Mouse (Mus musculus): ENCODE data around the gene Scand1. TPM values are rescaled to one million over a fixed set of nuclear protein-coding genes. Genes with fewer than 3 reads are reported as not detected.
A peak's percentile ranks its signal among the peaks of the same experiment; 100 is the strongest.

The Scand1 gene
- polyA plus RNA-seq (2012; rRNA removed) = 326 and 425 TPM in 2 replicates

GRCm38 (mm10) chr2:156312297-156312897 lies at the start of gene Scand1, which contains the start of gene Cnbd2:
Scand1 (minus strand) TSS chr2:156312704.
Cnbd2 (plus strand) TSS chr2:156312299.
- Histone ChIP-seq H3K27me3 (ENCODE audit: control insufficient read depth, insufficient read depth, low read length) (no peaks in the 10 kb centered on the region), H3K4me1 (replicated peaks; ENCODE audit: control insufficient read depth, insufficient read depth, low read length) (no peaks in the 10 kb centered on the region; the same call in 1 of the 2 replicates), H3K4me3 (ENCODE audit: control insufficient read depth, insufficient read depth, low read length) (peak within 1 kb of the TSS; percentile 90), H3K36me3 (ENCODE audit: control insufficient read depth, insufficient read depth, low read length) (no peaks in the 10 kb centered on the region), H3K27ac (ENCODE audit: control insufficient read depth, insufficient read depth, low read length) (peak within 1 kb of the TSS; percentile 53)
- under 1% methylated on average over 49 of the region's 49 CpGs for WGBS
- peak; percentile 82 for DNase-seq
- no peak for TF ChIP-seq CTCF (IDR thresholded peaks at IDR 0.05; ENCODE audit: borderline replicate concordance, control insufficient read depth, extremely low read depth, insufficient read depth, low read length, poor library complexity)
- TF ChIP-seq POLR2A (IDR thresholded peaks at IDR 0.05; ENCODE audit: control insufficient read depth, extremely low read depth, insufficient read depth, low read length, poor library complexity) = peak; percentile 90; the same call in 1 of the 2 replicates

GRCm38 (mm10) chr2:156356031-156356430 lies 43.5 kb upstream of the Scand1 start:
- Histone ChIP-seq H3K4me1 (replicated peaks; ENCODE audit: control insufficient read depth, insufficient read depth, low read length) (no peaks in the 10 kb centered on the region), H3K36me3 (ENCODE audit: control insufficient read depth, insufficient read depth, low read length) (no peaks in the 10 kb centered on the region), H3K27ac (ENCODE audit: control insufficient read depth, insufficient read depth, low read length) (no peak overlapping the region), H3K27me3 (ENCODE audit: control insufficient read depth, insufficient read depth, low read length) (no peaks in the 10 kb centered on the region), H3K4me3 (ENCODE audit: control insufficient read depth, insufficient read depth, low read length) (no peak overlapping the region)
- DNase-seq = no peak
- 89% methylated on average over 7 of the region's 7 CpGs for WGBS
- TF ChIP-seq POLR2A (IDR thresholded peaks at IDR 0.05; ENCODE audit: control insufficient read depth, extremely low read depth, insufficient read depth, low read length, poor library complexity) (no peak), CTCF (IDR thresholded peaks at IDR 0.05; ENCODE audit: borderline replicate concordance, control insufficient read depth, extremely low read depth, insufficient read depth, low read length, poor library complexity) (no peak)

- H3K36me3 ChIP-seq (ENCODE audit: control insufficient read depth, insufficient read depth, low read length) = no peaks in the 10 kb centered on the region
- WGBS = 87% methylated on average over 7 of the region's 7 CpGs
- H3K27ac ChIP-seq (ENCODE audit: control insufficient read depth, insufficient read depth, low read length) = no peak overlapping the region
- TF ChIP-seq CTCF (IDR thresholded peaks at IDR 0.05; ENCODE audit: borderline replicate concordance, control insufficient read depth, extremely low read depth, insufficient read depth, low read length, poor library complexity) (no peak), POLR2A (IDR thresholded peaks at IDR 0.05; ENCODE audit: control insufficient read depth, extremely low read depth, insufficient read depth, low read length, poor library complexity) (no peak)
- H3K4me3 ChIP-seq (ENCODE audit: control insufficient read depth, insufficient read depth, low read length) = no peak overlapping the region
- H3K27me3 ChIP-seq (ENCODE audit: control insufficient read depth, insufficient read depth, low read length) = no peaks in the 10 kb centered on the region
- no peaks in the 10 kb centered on the region for H3K4me1 ChIP-seq (replicated peaks; ENCODE audit: control insufficient read depth, insufficient read depth, low read length)
- no peak for DNase-seq
These were observed 40.8 kb upstream of the Scand1 start for GRCm38 (mm10) chr2:156353265-156353692.

- H3K36me3 ChIP-seq (ENCODE audit: control insufficient read depth, insufficient read depth, low read length) = no peaks in the 10 kb centered on the region
- DNase-seq = no peak
These were observed 40.1 kb upstream of the Scand1 start for GRCm38 (mm10) chr2:156352413-156353165.

GRCm38 (mm10) chr2:156351243-156351642 lies 38.7 kb upstream of the Scand1 start:
- H3K4me3 ChIP-seq (ENCODE audit: control insufficient read depth, insufficient read depth, low read length) = no peak overlapping the region
- WGBS = 92% methylated on average over 7 of the region's 7 CpGs
- no peaks in the 10 kb centered on the region for H3K36me3 ChIP-seq (ENCODE audit: control insufficient read depth, insufficient read depth, low read length)
- H3K27ac ChIP-seq (ENCODE audit: control insufficient read depth, insufficient read depth, low read length) = no peak overlapping the region
- no peak for DNase-seq
- no peaks in the 10 kb centered on the region for H3K27me3 ChIP-seq (ENCODE audit: control insufficient read depth, insufficient read depth, low read length)
- no peaks in the 10 kb centered on the region for H3K4me1 ChIP-seq (replicated peaks; ENCODE audit: control insufficient read depth, insufficient read depth, low read length)
- TF ChIP-seq CTCF (IDR thresholded peaks at IDR 0.05; ENCODE audit: borderline replicate concordance, control insufficient read depth, extremely low read depth, insufficient read depth, low read length, poor library complexity) (no peak), POLR2A (IDR thresholded peaks at IDR 0.05; ENCODE audit: control insufficient read depth, extremely low read depth, insufficient read depth, low read length, poor library complexity) (no peak)

More at GRCm38 (mm10) chr2:156352413-156353165, 40.1 kb upstream of the Scand1 start:
- Histone ChIP-seq H3K4me3 (ENCODE audit: control insufficient read depth, insufficient read depth, low read length) (no peak overlapping the region), H3K4me1 (replicated peaks; ENCODE audit: control insufficient read depth, insufficient read depth, low read length) (no peaks in the 10 kb centered on the region), H3K27ac (ENCODE audit: control insufficient read depth, insufficient read depth, low read length) (no peak overlapping the region), H3K27me3 (ENCODE audit: control insufficient read depth, insufficient read depth, low read length) (no peaks in the 10 kb centered on the region)
- WGBS = 79% methylated on average over 8 of the region's 8 CpGs
- no peak for TF ChIP-seq POLR2A (IDR thresholded peaks at IDR 0.05; ENCODE audit: control insufficient read depth, extremely low read depth, insufficient read depth, low read length, poor library complexity)
- TF ChIP-seq CTCF (IDR thresholded peaks at IDR 0.05; ENCODE audit: borderline replicate concordance, control insufficient read depth, extremely low read depth, insufficient read depth, low read length, poor library complexity) = no peak

GRCm38 (mm10) chr2:156349286-156349848 lies 36.9 kb upstream of the Scand1 start:
- Histone ChIP-seq H3K4me3 (ENCODE audit: control insufficient read depth, insufficient read depth, low read length) (no peak overlapping the region), H3K27me3 (ENCODE audit: control insufficient read depth, insufficient read depth, low read length) (no peaks in the 10 kb centered on the region), H3K27ac (ENCODE audit: control insufficient read depth, insufficient read depth, low read length) (no peak overlapping the region), H3K36me3 (ENCODE audit: control insufficient read depth, insufficient read depth, low read length) (no peaks in the 10 kb centered on the region), H3K4me1 (replicated peaks; ENCODE audit: control insufficient read depth, insufficient read depth, low read length) (no peaks in the 10 kb centered on the region)
- WGBS = 94% methylated on average over 4 of the region's 4 CpGs
- no peak for TF ChIP-seq CTCF (IDR thresholded peaks at IDR 0.05; ENCODE audit: borderline replicate concordance, control insufficient read depth, extremely low read depth, insufficient read depth, low read length, poor library complexity)
- TF ChIP-seq POLR2A (IDR thresholded peaks at IDR 0.05; ENCODE audit: control insufficient read depth, extremely low read depth, insufficient read depth, low read length, poor library complexity) = no peak
- DNase-seq = no peak

Measured in thymus, adult 2 months (tissue).